Mouse (Mus musculus): ENCODE results near the gene AI464131. TPM values are rescaled to one million over a fixed set of nuclear protein-coding genes. Genes with fewer than 3 reads are reported as not detected.

Gene AI464131
- polyA plus RNA-seq, 1 experiment from 2014 or later: 6.6 TPM

- 76% methylated on average over 6 of the region's 6 CpGs for WGBS
- Histone ChIP-seq H3K4me1 (no peaks in the 10 kb centered on the region), H3K9ac (no peak overlapping the region), H3K27me3 (peaks cover 45% of the 10 kb centered on the region), H3K9me3 (no peaks in the 10 kb centered on the region), H3K27ac (no peak overlapping the region), H3K4me3 (no peak overlapping the region), H3K4me2 (no peak overlapping the region), H3K36me3 (no peaks in the 10 kb centered on the region)
- no peak for ATAC-seq (ENCODE audit: insufficient number of reproducible peaks, low FRiP score, low TSS enrichment, low read depth)
Observed at GRCm38 (mm10) chr4:41522136-41522535, 19.3 kb upstream of the AI464131 start.

- Histone ChIP-seq H3K27me3 (peaks cover 36% of the 10 kb centered on the region), H3K4me2 (no peak overlapping the region), H3K27ac (no peak overlapping the region), H3K4me1 (no peaks in the 10 kb centered on the region), H3K4me3 (no peak overlapping the region), H3K9ac (no peak overlapping the region), H3K9me3 (no peaks in the 10 kb centered on the region), H3K36me3 (no peaks in the 10 kb centered on the region)
- 31% methylated on average over 14 of the region's 14 CpGs for WGBS
- ATAC-seq (ENCODE audit: insufficient number of reproducible peaks, low FRiP score, low TSS enrichment, low read depth): no peak
Observed at GRCm38 (mm10) chr4:41520641-41521040, 17.8 kb upstream of the AI464131 start.

GRCm38 (mm10) chr4:41519195-41519594 is 16.3 kb upstream of the AI464131 start:
- H3K36me3 ChIP-seq: no peaks in the 10 kb centered on the region
- WGBS: 90% methylated on average over 5 of the region's 5 CpGs
- no peak for ATAC-seq (ENCODE audit: insufficient number of reproducible peaks, low FRiP score, low TSS enrichment, low read depth)

DNA sequence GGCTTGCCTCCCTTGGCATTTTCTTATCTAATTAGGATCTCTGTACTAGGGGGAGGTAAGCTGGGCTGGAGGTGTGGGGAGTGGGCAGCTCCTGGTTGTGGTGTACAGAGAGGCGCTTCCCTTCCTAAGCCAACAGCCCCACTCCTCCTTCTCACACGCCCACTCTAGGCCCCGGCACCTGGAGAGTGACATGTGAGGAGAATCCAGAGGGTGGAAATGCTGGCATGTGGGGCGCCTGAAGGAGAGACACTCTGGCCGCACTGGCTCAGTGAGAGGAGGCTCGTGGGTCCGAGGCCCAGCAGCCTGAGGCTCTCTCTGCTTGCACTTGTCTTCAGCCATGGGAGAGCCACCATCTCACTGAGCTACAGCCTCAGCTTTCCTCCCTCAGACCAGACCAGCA is 15.5 kb upstream of the AI464131 start:
- Histone ChIP-seq H3K27ac (no peak overlapping the region), H3K9ac (no peak overlapping the region), H3K9me3 (no peaks in the 10 kb centered on the region), H3K4me2 (no peak overlapping the region), H3K4me1 (peaks cover 5% of the 10 kb centered on the region), H3K27me3 (peaks cover 22% of the 10 kb centered on the region), H3K4me3 (no peak overlapping the region), H3K36me3 (no peaks in the 10 kb centered on the region)
- no peak for ATAC-seq (ENCODE audit: insufficient number of reproducible peaks, low FRiP score, low TSS enrichment, low read depth)
- WGBS: 62% methylated on average over 7 of the region's 7 CpGs

More at GRCm38 (mm10) chr4:41519195-41519594, 16.3 kb upstream of the AI464131 start:
- peaks cover 28% of the 10 kb centered on the region for H3K27me3 ChIP-seq
- H3K4me1 ChIP-seq: no peaks in the 10 kb centered on the region
- H3K9me3 ChIP-seq: no peaks in the 10 kb centered on the region
- no peak overlapping the region for H3K9ac ChIP-seq
- no peak overlapping the region for H3K4me2 ChIP-seq
- no peak overlapping the region for H3K27ac ChIP-seq
- no peak overlapping the region for H3K4me3 ChIP-seq

- H3K9ac ChIP-seq: no peak within 1 kb of the TSS
- ATAC-seq (ENCODE audit: insufficient number of reproducible peaks, low FRiP score, low TSS enrichment, low read depth): no peak
- no peak within 1 kb of the TSS for H3K4me2 ChIP-seq
- H3K4me3 ChIP-seq: no peak within 1 kb of the TSS
- H3K27ac ChIP-seq: no peak within 1 kb of the TSS
- H3K9me3 ChIP-seq: no peaks in the 10 kb centered on the region
- peaks cover 8% of the 10 kb centered on the region for H3K4me1 ChIP-seq
- 86% methylated on average over 2 of the region's 2 CpGs for WGBS
- H3K36me3 ChIP-seq: no peaks in the 10 kb centered on the region
- peaks cover 22% of the 10 kb centered on the region for H3K27me3 ChIP-seq
Observed at GRCm38 (mm10) chr4:41517233-41517632, 14.4 kb upstream of the AI464131 start, which contains the start of gene 1110017D15Rik. Gene 1110017D15Rik (minus strand): TSS chr4:41517333.

GRCm38 (mm10) chr4:41513714-41514113 is 10.8 kb upstream of the AI464131 start:
- Histone ChIP-seq H3K4me3 (no peak overlapping the region), H3K4me1 (peaks cover 8% of the 10 kb centered on the region), H3K27ac (peak overlapping the region; percentile 3; the same call in 1 of the 2 replicates), H3K36me3 (no peaks in the 10 kb centered on the region), H3K27me3 (0 out of 2 replicates have a peak, but pooled peaks cover 11% of the 10 kb centered on the region), H3K4me2 (no peak overlapping the region), H3K9me3 (no peaks in the 10 kb centered on the region), H3K9ac (no peak overlapping the region)
- no peak for ATAC-seq (ENCODE audit: insufficient number of reproducible peaks, low FRiP score, low TSS enrichment, low read depth)
- 9% methylated on average over 8 of the region's 8 CpGs for WGBS

DNA sequence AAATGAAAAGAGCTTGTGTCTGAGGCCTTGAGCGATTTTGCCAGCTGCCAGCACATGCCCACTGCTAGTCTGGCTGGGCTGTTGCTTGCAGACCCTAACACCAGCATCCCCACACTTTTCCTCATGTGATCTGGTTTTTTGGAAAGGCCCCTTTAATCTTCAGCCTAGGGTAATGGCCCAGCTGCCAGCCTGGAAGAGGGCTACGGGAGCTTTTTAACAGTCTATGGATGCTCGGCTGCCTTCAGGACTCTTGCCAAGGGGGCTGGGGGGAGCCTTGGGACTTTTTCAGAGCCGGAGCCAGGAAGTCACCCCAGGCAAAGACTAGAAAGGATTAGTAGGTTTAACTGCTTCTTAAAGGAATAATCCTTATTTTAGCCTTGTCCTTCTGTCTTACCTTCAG is 10.4 kb upstream of the AI464131 start:
- Histone ChIP-seq H3K4me2 (no peak overlapping the region), H3K27me3 (peaks cover 15% of the 10 kb centered on the region), H3K36me3 (no peaks in the 10 kb centered on the region), H3K27ac (peak overlapping the region; percentile 3; the same call in 1 of the 2 replicates), H3K4me1 (peaks cover 8% of the 10 kb centered on the region), H3K9me3 (no peaks in the 10 kb centered on the region), H3K9ac (no peak overlapping the region), H3K4me3 (no peak overlapping the region)
- WGBS: 15% methylated on average over 4 of the region's 4 CpGs
- no peak for ATAC-seq (ENCODE audit: insufficient number of reproducible peaks, low FRiP score, low TSS enrichment, low read depth)

DNA sequence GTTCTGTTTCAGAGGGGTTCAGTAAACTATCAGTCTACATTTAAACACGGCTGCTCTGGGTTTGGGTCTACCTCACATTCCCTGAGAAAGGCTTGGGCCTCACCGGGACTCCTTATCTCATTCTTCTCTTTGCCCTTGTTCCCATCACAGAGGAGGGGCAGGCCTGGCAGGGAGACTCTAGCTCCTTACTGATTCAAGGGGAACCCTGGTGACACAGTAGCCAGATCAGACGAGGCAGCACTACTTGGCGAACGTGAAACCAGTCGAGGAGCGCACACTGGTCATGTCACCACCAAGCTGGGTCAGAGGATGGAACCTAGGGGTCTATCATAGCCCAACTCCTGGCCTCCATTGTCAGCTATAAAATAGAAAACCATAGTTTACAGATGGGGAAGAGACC is 5.1 kb upstream of the AI464131 start:
- ATAC-seq (ENCODE audit: insufficient number of reproducible peaks, low FRiP score, low TSS enrichment, low read depth): no peak

DNA sequence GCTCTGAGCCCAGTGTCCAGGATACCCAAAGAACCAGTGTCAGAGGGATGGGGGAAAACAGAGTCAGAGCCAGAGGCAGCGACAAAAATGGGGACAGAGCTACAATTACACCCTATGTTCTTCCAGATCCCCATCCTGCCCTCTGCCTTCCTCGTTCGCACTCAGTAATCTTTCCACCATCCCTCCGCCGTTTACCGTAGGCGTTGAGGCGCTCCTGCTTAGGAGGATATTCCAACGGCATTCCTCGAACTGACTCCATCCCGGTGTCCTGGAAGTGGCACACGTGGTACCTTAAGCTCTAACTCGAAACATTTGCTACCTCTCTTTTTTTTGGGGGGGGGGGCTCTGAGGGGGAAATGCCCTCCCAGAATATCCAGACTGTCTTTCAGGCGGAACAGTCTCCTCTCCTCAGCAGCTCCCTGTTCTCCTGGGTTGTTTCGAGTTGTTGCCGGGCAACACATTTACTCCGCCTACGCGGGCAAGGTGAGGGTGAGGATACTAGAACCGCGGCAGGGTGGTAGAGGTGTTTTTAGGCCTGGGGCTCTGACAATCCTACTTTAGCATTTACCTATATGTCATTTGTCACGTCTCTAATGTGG is 4.5 kb upstream of the AI464131 start:
- Histone ChIP-seq H3K4me3 (peak overlapping the region; percentile 50), H3K9ac (peak overlapping the region; percentile 45), H3K27ac (no peak overlapping the region), H3K9me3 (no peaks in the 10 kb centered on the region), H3K36me3 (no peaks in the 10 kb centered on the region), H3K4me1 (peaks cover 27% of the 10 kb centered on the region), H3K4me2 (peak overlapping the region; percentile 94), H3K27me3 (peaks cover 42% of the 10 kb centered on the region)
- WGBS: 5% methylated on average over 22 of the region's 22 CpGs
- ATAC-seq (ENCODE audit: insufficient number of reproducible peaks, low FRiP score, low TSS enrichment, low read depth): no peak

More for the DNA sequence above, 5.1 kb upstream of the AI464131 start:
- peaks cover 21% of the 10 kb centered on the region for H3K4me1 ChIP-seq
- H3K9me3 ChIP-seq: no peaks in the 10 kb centered on the region
- no peaks in the 10 kb centered on the region for H3K36me3 ChIP-seq
- no peak overlapping the region for H3K4me2 ChIP-seq
- no peak overlapping the region for H3K9ac ChIP-seq
- no peak overlapping the region for H3K4me3 ChIP-seq
- H3K27me3 ChIP-seq: peaks cover 37% of the 10 kb centered on the region
- 53% methylated on average over 7 of the region's 7 CpGs for WGBS
- H3K27ac ChIP-seq: no peak overlapping the region

GRCm38 (mm10) chr4:41506906-41507305 is 4.0 kb upstream of the AI464131 start:
- H3K4me2 ChIP-seq: peak overlapping the region; percentile 94
- H3K27me3 ChIP-seq: peaks cover 47% of the 10 kb centered on the region
- peak overlapping the region; percentile 50 for H3K4me3 ChIP-seq
- H3K36me3 ChIP-seq: no peaks in the 10 kb centered on the region
- H3K4me1 ChIP-seq: peaks cover 32% of the 10 kb centered on the region
- under 1% methylated on average over 29 of the region's 29 CpGs for WGBS
- no peak overlapping the region for H3K27ac ChIP-seq
- H3K9me3 ChIP-seq: no peaks in the 10 kb centered on the region
- peak overlapping the region; percentile 45 for H3K9ac ChIP-seq
- peak; percentile 40; the same call in 1 of the 2 replicates for ATAC-seq (ENCODE audit: insufficient number of reproducible peaks, low FRiP score, low TSS enrichment, low read depth)

GRCm38 (mm10) chr4:41506156-41506555 is 3.3 kb upstream of the AI464131 start:
- peaks cover 51% of the 10 kb centered on the region for H3K27me3 ChIP-seq
- peaks cover 32% of the 10 kb centered on the region for H3K4me1 ChIP-seq
- no peak overlapping the region for H3K9ac ChIP-seq
- ATAC-seq (ENCODE audit: insufficient number of reproducible peaks, low FRiP score, low TSS enrichment, low read depth): no peak
- H3K4me3 ChIP-seq: no peak overlapping the region
- no peaks in the 10 kb centered on the region for H3K36me3 ChIP-seq
- H3K9me3 ChIP-seq: no peaks in the 10 kb centered on the region
- no peak overlapping the region; the same call in 1 of the 2 replicates for H3K4me2 ChIP-seq
- H3K27ac ChIP-seq: no peak overlapping the region
- WGBS: 14% methylated on average over 13 of the region's 13 CpGs

GRCm38 (mm10) chr4:41505131-41505551 is 2.3 kb upstream of the AI464131 start:
- no peak for ATAC-seq (ENCODE audit: insufficient number of reproducible peaks, low FRiP score, low TSS enrichment, low read depth)
- Histone ChIP-seq H3K27ac (no peak overlapping the region), H3K9me3 (no peaks in the 10 kb centered on the region), H3K4me1 (peaks cover 32% of the 10 kb centered on the region), H3K4me2 (no peak overlapping the region), H3K4me3 (no peak overlapping the region), H3K9ac (no peak overlapping the region), H3K27me3 (peaks cover 58% of the 10 kb centered on the region), H3K36me3 (no peaks in the 10 kb centered on the region)
- 57% methylated on average over 11 of the region's 11 CpGs for WGBS

All from limb, embryonic 15.5 days (tissue).